Mouse (Mus musculus): ENCODE data around the gene Phex. TPM values are rescaled to one million over a fixed set of nuclear protein-coding genes. Genes with fewer than 3 reads are reported as not detected.

The Phex gene
- polyA plus RNA-seq, 1 experiment from 2014 or later = 0.27 TPM

DNA sequence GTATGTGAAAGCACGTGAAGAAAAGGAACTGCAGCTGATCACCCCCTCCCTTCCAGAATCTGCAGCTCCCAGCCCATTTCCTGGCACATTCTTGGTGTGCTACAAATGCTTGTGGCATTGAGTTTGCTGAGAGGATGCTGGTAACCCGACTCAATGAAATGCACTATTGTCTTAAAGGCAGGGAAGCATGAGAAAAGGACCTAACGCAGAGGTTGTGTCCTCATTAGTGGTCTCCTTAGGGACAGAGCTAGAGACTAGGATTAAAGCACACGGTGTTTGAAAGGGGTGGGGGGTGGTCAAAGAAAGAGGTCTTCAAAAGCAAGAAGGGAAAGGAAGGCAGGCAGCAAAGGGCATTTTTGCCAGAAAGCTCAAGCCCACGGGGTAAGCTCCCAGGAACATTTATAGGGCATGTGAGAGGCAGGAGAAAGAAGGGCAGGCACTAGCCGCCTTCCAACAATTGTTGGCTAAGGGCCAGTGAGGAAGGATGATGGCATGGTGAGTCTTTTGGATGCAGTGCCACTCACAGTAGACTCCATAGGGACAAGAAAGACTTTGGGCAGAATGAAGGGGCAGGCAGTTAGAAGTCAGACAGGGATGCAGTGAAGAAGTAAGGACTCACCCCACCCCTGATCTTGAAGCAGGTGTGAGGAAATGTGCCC, 109.8 kb downstream of the Phex start:
- H3K4me1 ChIP-seq (replicated peaks) = no peaks in the 10 kb centered on the region
- no peak for DNase-seq (ENCODE audit: low spot score)
- 34% methylated on average over 6 of the region's 6 CpGs for WGBS
- H3K9me3 ChIP-seq = no peaks in the 10 kb centered on the region
- no peak overlapping the region for H3K27ac ChIP-seq
- H3K4me3 ChIP-seq = no peak overlapping the region
- H3K27me3 ChIP-seq (ENCODE audit: insufficient read depth, poor library complexity, severe bottlenecking) = peaks cover 13% of the 10 kb centered on the region; the same call in 1 of the 2 replicates
- H3K36me3 ChIP-seq = no peaks in the 10 kb centered on the region

GRCm38 (mm10) chrX:157292411-157292810, 122.7 kb downstream of the Phex start:
- Histone ChIP-seq H3K27me3 (ENCODE audit: insufficient read depth, poor library complexity, severe bottlenecking) (no peaks in the 10 kb centered on the region), H3K36me3 (no peaks in the 10 kb centered on the region), H3K4me3 (no peak overlapping the region), H3K27ac (no peak overlapping the region), H3K9me3 (no peaks in the 10 kb centered on the region), H3K4me1 (replicated peaks) (no peaks in the 10 kb centered on the region)
- DNase-seq (ENCODE audit: low spot score) = no peak

GRCm38 (mm10) chrX:157276581-157276980, 138.5 kb downstream of the Phex start:
- Histone ChIP-seq H3K4me1 (replicated peaks) (no peaks in the 10 kb centered on the region), H3K4me3 (no peak overlapping the region), H3K36me3 (no peaks in the 10 kb centered on the region), H3K27ac (no peak overlapping the region), H3K27me3 (ENCODE audit: insufficient read depth, poor library complexity, severe bottlenecking) (no peaks in the 10 kb centered on the region), H3K9me3 (no peaks in the 10 kb centered on the region)
- DNase-seq (ENCODE audit: low spot score) = no peak
- 86% methylated on average over 1 of the region's 1 CpGs for WGBS

GRCm38 (mm10) chrX:157273291-157273690, 141.8 kb downstream of the Phex start:
- Histone ChIP-seq H3K36me3 (no peaks in the 10 kb centered on the region), H3K4me3 (no peak overlapping the region), H3K9me3 (no peaks in the 10 kb centered on the region), H3K27me3 (ENCODE audit: insufficient read depth, poor library complexity, severe bottlenecking) (no peaks in the 10 kb centered on the region), H3K4me1 (replicated peaks) (no peaks in the 10 kb centered on the region), H3K27ac (no peak overlapping the region)
- no peak for DNase-seq (ENCODE audit: low spot score)
- 88% methylated on average over 3 of the region's 3 CpGs for WGBS

- no peaks in the 10 kb centered on the region for H3K36me3 ChIP-seq
- H3K27me3 ChIP-seq (ENCODE audit: insufficient read depth, poor library complexity, severe bottlenecking) = no peaks in the 10 kb centered on the region
- H3K9me3 ChIP-seq = no peaks in the 10 kb centered on the region
- DNase-seq (ENCODE audit: low spot score) = no peak
- 83% methylated on average over 3 of the region's 3 CpGs for WGBS
- H3K27ac ChIP-seq = no peak overlapping the region
- H3K4me1 ChIP-seq (replicated peaks) = no peaks in the 10 kb centered on the region
- no peak overlapping the region for H3K4me3 ChIP-seq
Measured at GRCm38 (mm10) chrX:157271609-157272008, 143.5 kb downstream of the Phex start.

DNA sequence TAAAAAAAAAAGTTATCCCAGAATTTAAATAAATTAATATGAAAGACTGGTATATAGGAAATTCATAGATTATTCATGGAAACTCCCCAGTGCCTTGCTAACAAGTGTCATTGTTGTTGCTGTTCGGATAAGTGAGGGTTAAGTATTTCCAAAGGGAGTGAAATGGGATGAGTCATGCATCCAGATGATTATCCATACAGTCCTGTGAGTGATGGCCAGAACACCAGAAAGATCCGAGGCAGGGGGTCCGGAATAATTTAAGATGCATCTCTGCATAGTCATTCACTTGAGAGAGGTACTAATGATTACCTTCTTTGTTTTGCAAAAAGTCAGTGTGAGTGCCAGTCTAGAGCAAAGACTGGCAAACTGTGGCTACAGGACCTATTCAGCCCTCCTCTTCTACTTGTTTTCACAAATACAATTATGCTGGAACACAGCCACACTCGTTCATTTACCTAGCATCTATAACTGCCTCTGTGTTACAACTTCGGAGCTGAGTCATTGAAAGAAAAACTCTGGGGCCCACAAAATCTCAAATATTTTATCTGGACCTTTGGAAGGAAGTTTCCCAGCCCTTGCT, 145.3 kb downstream of the Phex start:
- H3K4me1 ChIP-seq (replicated peaks) = no peaks in the 10 kb centered on the region
- no peak for DNase-seq (ENCODE audit: low spot score)
- WGBS = 57% methylated on average over 5 of the region's 5 CpGs

DNA sequence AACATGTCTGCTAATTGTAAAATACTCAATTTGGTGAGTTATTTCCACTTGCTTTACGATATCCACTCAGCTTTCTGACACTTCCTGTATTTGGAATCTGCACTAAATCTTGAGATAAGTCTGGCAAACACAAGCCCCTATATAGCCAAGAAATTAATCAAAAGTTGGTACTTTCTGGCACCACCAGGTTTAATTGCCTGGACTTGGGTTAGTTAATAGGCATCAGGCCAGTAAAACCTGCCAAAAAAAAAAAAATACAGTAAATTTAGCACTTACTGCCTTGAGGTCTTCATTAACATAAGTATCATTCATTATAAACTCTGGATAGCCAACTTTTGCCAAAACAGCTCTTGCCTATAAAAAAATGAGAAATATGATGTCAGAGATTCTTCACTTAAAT, 147.0 kb downstream of the Phex start:
- no peaks in the 10 kb centered on the region for H3K27me3 ChIP-seq (ENCODE audit: insufficient read depth, poor library complexity, severe bottlenecking)
- 86% methylated on average over 1 of the region's 1 CpGs for WGBS
- H3K9me3 ChIP-seq = no peaks in the 10 kb centered on the region
- no peaks in the 10 kb centered on the region for H3K36me3 ChIP-seq
- H3K4me1 ChIP-seq (replicated peaks) = no peaks in the 10 kb centered on the region
- no peak for DNase-seq (ENCODE audit: low spot score)
- no peak overlapping the region for H3K4me3 ChIP-seq
- H3K27ac ChIP-seq = no peak overlapping the region

More for the DNA sequence above, 145.3 kb downstream of the Phex start:
- Histone ChIP-seq H3K36me3 (no peaks in the 10 kb centered on the region), H3K27ac (no peak overlapping the region), H3K27me3 (ENCODE audit: insufficient read depth, poor library complexity, severe bottlenecking) (no peaks in the 10 kb centered on the region), H3K9me3 (no peaks in the 10 kb centered on the region), H3K4me3 (no peak overlapping the region)

DNA sequence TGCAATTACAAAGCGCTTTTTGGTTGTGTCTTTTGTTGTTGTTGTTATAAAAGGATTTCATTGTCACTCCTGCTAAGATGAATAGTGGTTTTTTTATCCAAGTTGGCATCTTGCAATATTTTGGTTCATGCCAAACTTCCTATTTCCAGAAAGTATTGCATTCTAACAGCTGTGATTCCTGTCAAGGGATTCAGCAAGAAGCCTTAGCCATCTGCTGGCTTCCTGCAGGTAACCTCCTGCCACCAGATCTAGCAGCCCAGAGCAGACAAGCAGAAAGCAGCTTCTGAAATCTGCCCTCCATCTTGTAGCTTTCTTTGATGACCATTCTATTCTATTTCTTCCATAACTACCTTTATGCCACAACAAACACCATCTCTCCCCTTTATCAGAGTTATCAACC, 212.4 kb downstream of the Phex start:
- no peaks in the 10 kb centered on the region for H3K4me1 ChIP-seq (replicated peaks)
- DNase-seq (ENCODE audit: low spot score) = no peak
- no peak overlapping the region for H3K27ac ChIP-seq
- H3K4me3 ChIP-seq = no peak overlapping the region
- WGBS = 94% methylated on average over 1 of the region's 1 CpGs
- no peaks in the 10 kb centered on the region for H3K9me3 ChIP-seq
- no peaks in the 10 kb centered on the region for H3K27me3 ChIP-seq (ENCODE audit: insufficient read depth, poor library complexity, severe bottlenecking)
- H3K36me3 ChIP-seq = no peaks in the 10 kb centered on the region

GRCm38 (mm10) chrX:157184167-157184566, 230.9 kb downstream of the Phex start:
- 80% methylated on average over 4 of the region's 4 CpGs for WGBS
- Histone ChIP-seq H3K36me3 (no peaks in the 10 kb centered on the region), H3K9me3 (no peaks in the 10 kb centered on the region), H3K4me3 (no peak overlapping the region), H3K27ac (no peak overlapping the region), H3K27me3 (ENCODE audit: insufficient read depth, poor library complexity, severe bottlenecking) (peaks cover 10% of the 10 kb centered on the region; the same call in 1 of the 2 replicates), H3K4me1 (replicated peaks) (no peaks in the 10 kb centered on the region)
- no peak for DNase-seq (ENCODE audit: low spot score)

DNA sequence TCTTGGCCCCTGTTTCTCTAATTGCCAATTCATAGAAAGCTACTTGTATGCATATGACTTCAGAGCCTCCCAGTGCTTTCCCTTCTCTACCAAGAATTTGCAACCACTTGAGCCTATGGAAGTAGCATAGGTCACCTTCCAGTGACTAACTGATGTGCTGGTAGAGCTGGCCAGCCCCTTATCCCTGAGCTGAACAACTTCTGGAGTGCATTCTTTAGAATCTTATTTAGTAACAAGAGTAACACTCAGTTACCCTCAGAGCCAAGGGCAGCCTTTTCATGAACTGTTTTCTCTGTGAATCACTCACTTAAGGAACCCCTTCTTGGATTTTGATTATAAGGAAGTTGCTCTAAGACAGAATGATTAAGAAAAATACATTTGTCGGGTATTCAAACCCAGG, 234.3 kb downstream of the Phex start:
- Histone ChIP-seq H3K27me3 (ENCODE audit: insufficient read depth, poor library complexity, severe bottlenecking) (0 out of 2 replicates have a peak, but pooled peaks cover 4% of the 10 kb centered on the region), H3K36me3 (no peaks in the 10 kb centered on the region), H3K9me3 (no peaks in the 10 kb centered on the region), H3K27ac (no peak overlapping the region), H3K4me1 (replicated peaks) (no peaks in the 10 kb centered on the region), H3K4me3 (no peak overlapping the region)
- no peak for DNase-seq (ENCODE audit: low spot score)
- 92% methylated on average over 1 of the region's 1 CpGs for WGBS

- 57% methylated on average over 3 of the region's 3 CpGs for WGBS
- H3K9me3 ChIP-seq = no peaks in the 10 kb centered on the region
- H3K4me1 ChIP-seq (replicated peaks) = no peaks in the 10 kb centered on the region
- no peaks in the 10 kb centered on the region for H3K36me3 ChIP-seq
- H3K27me3 ChIP-seq (ENCODE audit: insufficient read depth, poor library complexity, severe bottlenecking) = no peaks in the 10 kb centered on the region
- no peak overlapping the region for H3K27ac ChIP-seq
- no peak overlapping the region for H3K4me3 ChIP-seq
- no peak for DNase-seq (ENCODE audit: low spot score)
Measured at GRCm38 (mm10) chrX:157164142-157164541, 251.0 kb downstream of the Phex start.

- no peaks in the 10 kb centered on the region for H3K27me3 ChIP-seq (ENCODE audit: insufficient read depth, poor library complexity, severe bottlenecking)
- no peak for DNase-seq (ENCODE audit: low spot score)
Measured at GRCm38 (mm10) chrX:157163394-157163793, 251.7 kb downstream of the Phex start.

DNA sequence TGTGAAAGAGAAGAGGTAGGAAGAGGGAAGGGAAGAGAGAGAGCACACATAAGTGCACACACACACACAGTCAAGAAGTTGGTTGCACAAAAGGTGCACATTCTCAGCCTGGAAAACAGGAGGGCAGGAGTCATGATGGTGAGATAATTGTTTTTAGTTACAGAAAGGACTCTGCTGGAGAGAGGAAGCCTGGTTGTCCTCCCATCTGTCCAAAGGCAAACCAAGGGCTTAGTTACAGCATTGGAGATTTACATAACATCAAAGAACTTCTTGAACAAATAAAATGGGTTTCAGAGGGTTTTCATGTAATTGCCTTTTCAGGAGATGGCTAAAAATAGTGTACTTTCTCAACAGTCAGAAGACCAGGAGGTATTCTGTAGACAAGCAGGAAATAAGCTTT, 270.4 kb downstream of the Phex start:
- Histone ChIP-seq H3K27me3 (ENCODE audit: insufficient read depth, poor library complexity, severe bottlenecking) (no peaks in the 10 kb centered on the region), H3K36me3 (no peaks in the 10 kb centered on the region), H3K4me1 (replicated peaks) (no peaks in the 10 kb centered on the region), H3K4me3 (no peak overlapping the region), H3K9me3 (no peaks in the 10 kb centered on the region), H3K27ac (no peak overlapping the region)
- no peak for DNase-seq (ENCODE audit: low spot score)

More at GRCm38 (mm10) chrX:157163394-157163793, 251.7 kb downstream of the Phex start:
- Histone ChIP-seq H3K36me3 (no peaks in the 10 kb centered on the region), H3K4me3 (no peak overlapping the region), H3K9me3 (no peaks in the 10 kb centered on the region), H3K4me1 (replicated peaks) (no peaks in the 10 kb centered on the region), H3K27ac (no peak overlapping the region)
- 66% methylated on average over 2 of the region's 2 CpGs for WGBS

- no peaks in the 10 kb centered on the region for H3K9me3 ChIP-seq
- no peaks in the 10 kb centered on the region for H3K27me3 ChIP-seq (ENCODE audit: insufficient read depth, poor library complexity, severe bottlenecking)
- no peak overlapping the region for H3K4me3 ChIP-seq
- no peak for DNase-seq (ENCODE audit: low spot score)
- no peaks in the 10 kb centered on the region for H3K36me3 ChIP-seq
- WGBS = 66% methylated on average over 6 of the region's 6 CpGs
- H3K4me1 ChIP-seq (replicated peaks) = no peaks in the 10 kb centered on the region
- no peak overlapping the region for H3K27ac ChIP-seq
Measured at GRCm38 (mm10) chrX:157139601-157140000, 275.5 kb downstream of the Phex start.

Data from hindbrain, embryonic 10.5 days (tissue).